Mouse (Mus musculus) forebrain, embryonic 13.5 days (tissue): Measurements from ENCODE around the gene Rspo4. TPM values are rescaled to one million over a fixed set of nuclear protein-coding genes. Genes with fewer than 3 reads are reported as not detected.
A peak's percentile ranks its signal among the peaks of the same experiment; 100 is the strongest.

ENCODE experiments used
- ATAC-seq: fragments of 200-750 bp; cut with Nextera tagmentation; 2 replicates; pipeline ENCODE4 v1.8.0; 2017
- H3K27ac ChIP-seq: fragments of 300-500 bp; sonication (generic); 2 replicates; pipeline ENCODE4 v1.5.1; 2015; ENCODE audit warnings: inconsistent platforms, mild to moderate bottlenecking, moderate library complexity
- H3K27me3 ChIP-seq: fragments of 300-500 bp; sonication (generic); 2 replicates; pipeline ENCODE4 v1.6.1; 2015; ENCODE audit warnings: mild to moderate bottlenecking, inconsistent platforms
- H3K36me3 ChIP-seq: fragments of 300-500 bp; sonication (generic); 2 replicates; pipeline ENCODE4 v1.6.1; 2015; ENCODE audit warnings: mild to moderate bottlenecking, inconsistent platforms; ENCODE audit not compliant: poor library complexity, severe bottlenecking
- H3K4me1 ChIP-seq: fragments of 300-500 bp; sonication (generic); 2 replicates; pipeline ENCODE4 v1.6.1; 2015; ENCODE audit warnings: inconsistent platforms
- H3K4me2 ChIP-seq: fragments of 300-500 bp; sonication (generic); 2 replicates; pipeline ENCODE4 v1.6.1; 2015; ENCODE audit warnings: inconsistent platforms, mild to moderate bottlenecking, moderate library complexity
- H3K4me3 ChIP-seq: fragments of 300-500 bp; sonication (generic); 2 replicates; pipeline ENCODE4 v1.5.1; 2015; ENCODE audit warnings: mild to moderate bottlenecking, inconsistent platforms
- H3K9ac ChIP-seq: fragments of 300-500 bp; sonication (generic); 2 replicates; pipeline ENCODE4 v1.6.1; 2015; ENCODE audit warnings: mild to moderate bottlenecking, inconsistent platforms
- H3K9me3 ChIP-seq: fragments of 300-500 bp; sonication (generic); replicated peaks from 2 replicates; pipeline ENCODE4 v1.6.1; 2016; ENCODE audit warnings: inconsistent platforms
- WGBS: fragments of 180-500 bp; shearing (Covaris S2); methylation state at CpG from one replicate; pipeline ENCODE4 v1.1.7; 2015; 5-methylcytosine and 5-hydroxymethylcytosine counted together
- polyA plus RNA-seq: library from polyadenylated mRNA; unstranded; fragments of >200 nt; fragmentation: Nextera tagmentation; extraction: Ambion mirVana; gene quantifications from 2 replicates; pipeline ENCODE4 v1.2.1, GENCODE M21; 2015

Rspo4 gene
- 0.06 TPM in 1 of 2 replicates, not detected in the other for polyA plus RNA-seq

DNA sequence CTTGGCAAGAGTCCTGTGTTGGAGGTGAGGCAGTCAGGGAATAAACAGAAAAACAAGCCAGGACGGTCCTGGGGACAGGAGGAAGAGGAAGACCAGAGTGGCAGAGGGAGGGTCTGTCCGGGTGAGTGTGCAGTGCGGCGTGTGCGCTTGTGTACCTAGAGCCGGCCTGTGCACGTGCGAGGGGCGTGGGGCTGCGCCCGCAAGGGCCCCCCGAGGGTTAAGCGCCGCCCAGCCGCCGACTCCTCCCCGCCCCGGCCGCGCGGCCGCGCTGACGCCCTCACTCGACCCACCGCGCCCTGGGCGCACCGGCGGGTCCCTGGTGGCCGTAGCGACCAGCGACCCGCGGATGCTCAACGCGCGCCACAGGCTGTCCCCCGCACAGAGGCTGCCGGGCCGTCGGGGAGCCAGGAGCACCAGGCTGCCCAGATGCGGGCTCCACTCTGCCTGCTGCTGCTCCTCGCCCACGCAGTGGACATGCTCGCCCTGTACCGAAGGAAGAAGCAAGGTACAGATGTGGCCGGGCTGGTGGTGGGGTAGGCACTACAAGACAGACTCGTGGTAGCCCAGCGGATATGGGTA lies at the start of gene Rspo4:
Gene Rspo4 (plus strand): TSS at position 280 of the 579 bp plus-strand sequence.
- peaks cover 7% of the 10 kb centered on the region for H3K4me1 ChIP-seq
- H3K27ac ChIP-seq, result no peak within 1 kb of the TSS
- H3K9ac ChIP-seq, result peak within 1 kb of the TSS; percentile 51; the same call in 1 of the 2 replicates
- H3K27me3 ChIP-seq, result peaks cover 43% of the 10 kb centered on the region
- peak within 1 kb of the TSS; percentile 63 for H3K4me2 ChIP-seq
- H3K36me3 ChIP-seq, result no peaks in the 10 kb centered on the region
- H3K9me3 ChIP-seq, result no peaks in the 10 kb centered on the region
- no peak for ATAC-seq
- 1% methylated on average over 42 of the region's 50 CpGs for WGBS
- H3K4me3 ChIP-seq, result peak within 1 kb of the TSS; percentile 38

DNA sequence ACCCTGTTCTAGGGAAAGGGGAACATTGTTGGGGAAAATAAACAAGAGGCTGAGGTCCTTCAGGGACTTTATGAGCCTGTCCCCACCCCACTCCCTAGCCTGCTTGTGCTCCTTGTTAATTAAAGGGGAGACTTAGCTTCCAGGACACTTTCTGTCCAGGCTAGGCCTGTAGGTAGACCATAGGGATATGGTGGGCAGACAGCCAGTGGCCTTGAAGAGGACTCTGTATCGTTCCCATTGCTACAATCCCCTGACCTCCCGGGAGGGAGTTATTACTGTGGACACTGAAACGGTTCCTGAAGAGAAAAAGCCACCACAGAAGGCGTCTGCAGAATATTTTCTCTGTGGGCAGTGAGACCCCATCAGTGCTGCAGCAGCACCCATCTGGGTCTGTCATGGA lies 27.1 kb upstream of the Rspo4 start:
- H3K36me3 ChIP-seq, result no peaks in the 10 kb centered on the region
- H3K9me3 ChIP-seq, result no peaks in the 10 kb centered on the region
- no peaks in the 10 kb centered on the region for H3K27me3 ChIP-seq
- ATAC-seq, result no peak
- H3K4me1 ChIP-seq, result no peaks in the 10 kb centered on the region
- no peak overlapping the region for H3K4me2 ChIP-seq
- no peak overlapping the region for H3K4me3 ChIP-seq
- H3K27ac ChIP-seq, result no peak overlapping the region
- 74% methylated on average over 4 of the region's 4 CpGs for WGBS
- no peak overlapping the region for H3K9ac ChIP-seq

DNA sequence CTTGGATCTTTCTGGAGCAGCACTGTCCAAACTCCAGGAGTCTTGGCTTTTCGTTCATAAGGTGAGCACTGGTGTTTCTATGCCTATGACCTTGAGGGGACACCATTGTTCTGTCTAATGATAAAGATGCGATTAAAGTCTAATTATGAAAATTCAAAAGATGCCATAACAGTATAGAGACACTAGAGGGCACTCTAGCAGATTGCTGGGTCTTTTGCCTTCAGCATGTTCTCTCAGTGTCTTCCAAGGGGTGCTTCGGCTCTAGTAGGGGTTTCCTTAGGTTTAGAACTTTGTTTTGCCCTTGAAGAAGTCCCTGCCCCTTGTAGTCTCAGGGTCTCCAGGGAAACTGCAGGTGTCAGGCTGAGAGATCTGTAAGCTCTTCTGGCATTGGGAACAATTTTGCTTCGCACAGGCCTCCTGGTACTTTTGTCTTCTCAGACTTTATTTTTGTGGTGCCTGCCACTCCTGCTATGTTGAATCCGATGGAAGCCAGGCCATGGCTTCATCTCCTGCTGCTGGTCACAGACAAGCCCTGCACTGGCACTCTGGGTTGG lies 19.6 kb downstream of the Rspo4 start:
- no peaks in the 10 kb centered on the region for H3K9me3 ChIP-seq
- no peak overlapping the region for H3K9ac ChIP-seq
- ATAC-seq, result no peak
- H3K4me3 ChIP-seq, result no peak overlapping the region
- H3K4me2 ChIP-seq, result no peak overlapping the region
- H3K27me3 ChIP-seq, result no peaks in the 10 kb centered on the region
- no peaks in the 10 kb centered on the region for H3K36me3 ChIP-seq
- WGBS, result 42% methylated on average over 5 of the region's 5 CpGs
- H3K4me1 ChIP-seq, result peaks cover 7% of the 10 kb centered on the region
- H3K27ac ChIP-seq, result no peak overlapping the region

DNA sequence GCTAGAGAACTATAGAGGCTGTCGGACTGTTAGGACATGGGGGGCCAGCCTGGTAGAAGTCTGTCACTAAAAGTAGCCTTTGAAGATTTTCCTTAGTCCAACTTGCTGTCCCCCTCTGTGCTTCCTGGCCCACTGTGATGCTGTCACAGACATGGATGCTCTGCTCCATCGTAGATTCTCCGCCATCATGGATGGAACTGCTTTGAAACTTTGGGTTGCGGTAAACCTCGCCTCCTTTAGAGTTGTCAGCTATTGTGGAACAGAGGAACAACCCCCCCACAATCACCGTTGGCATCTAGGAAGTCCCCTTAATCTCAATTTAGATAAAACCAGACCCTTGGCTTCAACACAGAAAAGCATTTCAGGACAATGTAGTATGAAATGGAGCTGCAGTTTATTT lies 22.2 kb downstream of the Rspo4 start:
- Histone ChIP-seq H3K4me3 (no peak overlapping the region), H3K36me3 (no peaks in the 10 kb centered on the region), H3K9ac (no peak overlapping the region), H3K4me2 (no peak overlapping the region), H3K9me3 (no peaks in the 10 kb centered on the region), H3K27ac (no peak overlapping the region), H3K27me3 (no peaks in the 10 kb centered on the region), H3K4me1 (peaks cover 7% of the 10 kb centered on the region)
- no peak for ATAC-seq
- WGBS, result 89% methylated on average over 6 of the region's 6 CpGs

DNA sequence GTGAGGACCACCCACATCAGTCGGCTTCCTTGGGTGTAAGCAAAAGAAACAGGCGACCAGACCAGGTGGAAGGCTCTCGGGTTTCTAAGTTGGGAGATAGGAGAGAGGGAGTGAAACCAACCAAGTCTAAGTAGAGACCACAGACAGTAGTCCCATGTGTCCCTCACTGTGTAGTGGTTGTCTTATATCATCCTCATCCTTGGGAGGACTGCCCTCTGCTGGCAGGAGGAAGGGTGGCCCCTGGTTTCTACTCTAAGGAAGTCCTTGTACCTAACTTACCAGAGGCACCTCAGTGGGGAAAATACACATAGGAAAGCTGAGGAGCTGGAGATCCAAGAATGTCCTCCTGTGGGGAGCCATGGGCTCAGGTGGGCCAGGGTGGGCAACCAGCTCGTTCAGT lies 23.8 kb downstream of the Rspo4 start:
- H3K4me3 ChIP-seq, result no peak overlapping the region
- no peak overlapping the region for H3K4me2 ChIP-seq
- no peak overlapping the region for H3K27ac ChIP-seq
- no peaks in the 10 kb centered on the region for H3K27me3 ChIP-seq
- peaks cover 7% of the 10 kb centered on the region for H3K4me1 ChIP-seq
- no peaks in the 10 kb centered on the region for H3K9me3 ChIP-seq
- 46% methylated on average over 4 of the region's 4 CpGs for WGBS
- no peaks in the 10 kb centered on the region for H3K36me3 ChIP-seq
- H3K9ac ChIP-seq, result no peak overlapping the region
- peak; percentile 59; the same call in 1 of the 2 replicates for ATAC-seq

DNA sequence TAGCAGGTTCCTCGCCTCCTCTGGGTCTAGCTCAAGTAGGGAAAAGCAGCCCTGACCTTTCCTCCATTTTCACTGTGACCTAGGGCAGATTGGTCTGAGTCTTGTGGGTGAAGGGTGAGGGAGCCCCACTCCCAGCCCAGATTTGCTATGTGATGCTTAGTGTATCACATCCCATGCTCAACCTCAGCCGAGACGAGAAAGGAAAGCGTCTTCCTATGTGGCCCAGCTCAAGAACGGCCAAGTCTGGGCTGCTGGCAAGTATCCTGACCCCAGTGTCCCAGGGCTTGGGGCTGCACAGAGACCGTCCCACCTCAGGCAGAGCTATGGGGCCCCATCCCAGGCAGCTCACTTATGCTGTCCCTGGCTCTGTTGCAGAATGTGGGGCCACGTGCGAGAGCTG lies 25.5 kb downstream of the Rspo4 start:
- Histone ChIP-seq H3K4me1 (no peaks in the 10 kb centered on the region), H3K27me3 (no peaks in the 10 kb centered on the region), H3K4me2 (no peak overlapping the region), H3K9me3 (no peaks in the 10 kb centered on the region), H3K9ac (no peak overlapping the region), H3K27ac (no peak overlapping the region), H3K4me3 (no peak overlapping the region), H3K36me3 (no peaks in the 10 kb centered on the region)
- ATAC-seq, result no peak
- 80% methylated on average over 8 of the region's 8 CpGs for WGBS

DNA sequence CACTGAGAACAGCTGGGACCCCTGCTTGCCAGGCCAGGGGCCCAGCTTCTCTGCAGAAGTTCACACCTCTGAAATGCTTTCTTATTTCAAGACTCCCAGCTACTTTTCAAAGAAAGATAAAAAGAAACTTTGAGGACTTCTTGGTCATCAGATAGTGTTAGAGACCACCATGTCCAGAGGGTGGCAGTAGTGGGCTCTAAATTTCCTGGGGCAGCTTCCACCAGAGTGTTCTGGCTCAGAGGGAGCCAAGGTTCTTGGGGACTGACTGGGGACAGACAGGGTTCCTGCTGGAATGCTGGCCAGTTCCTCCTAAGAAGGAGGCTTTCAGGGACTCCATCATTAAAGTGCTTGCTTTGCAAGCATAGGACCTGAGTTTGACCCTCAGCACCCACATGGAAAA lies 31.8 kb downstream of the Rspo4 start:
- H3K4me3 ChIP-seq, result no peak overlapping the region
- H3K27ac ChIP-seq, result no peak overlapping the region
- H3K9ac ChIP-seq, result no peak overlapping the region
- no peaks in the 10 kb centered on the region for H3K36me3 ChIP-seq
- H3K27me3 ChIP-seq, result no peaks in the 10 kb centered on the region
- no peak overlapping the region for H3K4me2 ChIP-seq
- no peaks in the 10 kb centered on the region for H3K4me1 ChIP-seq
- H3K9me3 ChIP-seq, result no peaks in the 10 kb centered on the region
- ATAC-seq, result no peak

DNA sequence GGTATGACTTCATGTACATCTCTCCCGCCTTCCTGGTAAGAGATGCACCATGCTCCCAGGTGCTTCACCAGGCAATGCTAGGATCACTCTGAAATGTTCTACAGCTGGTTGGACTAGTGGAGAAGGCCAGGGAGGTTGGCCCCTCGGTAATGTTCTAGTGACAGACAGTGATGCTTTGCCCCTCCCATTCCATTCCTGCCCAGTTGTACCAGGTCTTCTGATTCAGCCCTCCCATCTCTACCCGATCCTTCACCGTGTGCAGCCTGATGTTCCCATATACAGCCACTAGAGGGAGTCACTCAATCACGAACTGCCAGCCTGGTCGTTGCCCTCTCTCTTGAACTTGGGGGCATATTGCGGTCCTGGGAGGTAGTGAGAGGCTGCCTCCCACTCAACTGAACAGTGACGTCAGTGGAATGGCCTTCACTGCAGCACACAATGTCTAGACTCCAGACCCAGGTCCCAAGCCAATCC lies 33.3 kb downstream of the Rspo4 start:
- peak; percentile 83 for ATAC-seq
- no peaks in the 10 kb centered on the region for H3K9me3 ChIP-seq
- no peaks in the 10 kb centered on the region for H3K27me3 ChIP-seq
- H3K4me2 ChIP-seq, result no peak overlapping the region
- no peaks in the 10 kb centered on the region for H3K4me1 ChIP-seq
- no peak overlapping the region for H3K27ac ChIP-seq
- no peak overlapping the region for H3K4me3 ChIP-seq
- H3K9ac ChIP-seq, result no peak overlapping the region
- WGBS, result 15% methylated on average over 8 of the region's 8 CpGs
- H3K36me3 ChIP-seq, result no peaks in the 10 kb centered on the region

DNA sequence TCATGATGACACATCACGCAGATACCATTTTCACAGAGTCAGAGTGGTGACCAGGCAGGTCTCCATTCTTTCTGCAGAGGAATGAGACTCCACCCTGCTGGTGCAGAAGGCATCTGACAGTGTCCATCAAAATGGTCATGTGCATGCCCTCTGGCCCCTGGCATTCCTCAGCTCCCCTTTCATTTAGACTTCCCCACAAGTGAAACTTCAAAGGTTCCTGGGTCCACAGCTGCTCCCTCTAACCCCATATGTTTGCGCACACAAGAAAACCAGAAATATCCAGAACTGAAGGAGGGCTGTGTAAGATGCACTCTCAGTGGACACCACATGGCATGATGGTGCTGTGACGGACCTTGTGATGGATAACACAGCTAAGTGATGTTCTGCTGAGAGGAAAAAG lies 35.9 kb downstream of the Rspo4 start:
- no peaks in the 10 kb centered on the region for H3K9me3 ChIP-seq
- ATAC-seq, result no peak
- no peak overlapping the region for H3K4me3 ChIP-seq
- H3K4me1 ChIP-seq, result no peaks in the 10 kb centered on the region
- no peak overlapping the region for H3K27ac ChIP-seq
- H3K4me2 ChIP-seq, result no peak overlapping the region
- H3K9ac ChIP-seq, result no peak overlapping the region
- no peaks in the 10 kb centered on the region for H3K27me3 ChIP-seq
- no peaks in the 10 kb centered on the region for H3K36me3 ChIP-seq
- 81% methylated on average over 3 of the region's 3 CpGs for WGBS

DNA sequence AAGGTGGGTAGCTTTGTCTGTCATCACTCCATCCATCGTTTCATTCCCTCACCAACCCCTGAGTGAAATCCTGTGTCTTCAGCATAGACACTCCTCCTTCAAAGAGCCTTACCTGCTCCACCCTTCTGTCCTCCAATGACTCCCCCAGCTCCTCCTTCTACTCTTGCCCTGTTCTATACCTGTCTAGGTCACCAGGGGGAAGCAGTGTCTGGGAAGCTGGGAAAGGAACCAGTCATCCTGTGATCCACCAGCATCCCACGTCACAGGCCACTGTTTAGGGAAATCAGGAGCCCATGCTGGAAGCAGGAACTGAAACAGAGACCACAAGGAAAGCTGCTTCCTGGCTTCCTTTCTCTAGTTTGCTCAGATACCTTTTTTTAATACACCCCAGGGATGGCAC lies 37.0 kb downstream of the Rspo4 start:
- no peaks in the 10 kb centered on the region for H3K4me1 ChIP-seq
- no peaks in the 10 kb centered on the region for H3K36me3 ChIP-seq
- H3K9me3 ChIP-seq, result no peaks in the 10 kb centered on the region
- H3K4me3 ChIP-seq, result no peak overlapping the region
- no peak overlapping the region for H3K4me2 ChIP-seq
- ATAC-seq, result no peak
- 70% methylated on average over 2 of the region's 2 CpGs for WGBS
- H3K9ac ChIP-seq, result no peak overlapping the region
- H3K27me3 ChIP-seq, result no peaks in the 10 kb centered on the region
- H3K27ac ChIP-seq, result no peak overlapping the region

DNA sequence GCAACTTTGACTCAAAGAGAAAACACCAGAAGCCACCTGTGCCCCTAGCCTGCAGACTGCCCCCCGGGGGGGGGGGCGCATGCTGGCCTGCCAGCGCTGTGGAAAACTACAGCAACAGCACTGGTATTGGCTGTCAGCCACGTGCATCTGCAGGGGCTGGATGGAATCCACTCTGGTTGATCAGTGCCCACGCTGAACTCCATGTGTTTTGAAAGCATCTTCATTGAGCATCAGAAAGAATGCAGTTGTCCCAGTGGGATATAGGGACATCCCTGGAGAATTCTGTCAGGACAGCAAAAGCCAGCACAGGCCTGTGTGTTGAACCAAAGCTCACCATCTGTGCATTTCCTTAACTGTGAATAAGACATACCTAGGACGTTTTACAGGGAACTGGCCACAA lies 48.3 kb downstream of the Rspo4 start:
- Histone ChIP-seq H3K27ac (no peak overlapping the region), H3K4me1 (peaks cover 5% of the 10 kb centered on the region; the same call in 1 of the 2 replicates), H3K36me3 (no peaks in the 10 kb centered on the region), H3K27me3 (no peaks in the 10 kb centered on the region), H3K9ac (no peak overlapping the region), H3K4me2 (no peak overlapping the region), H3K4me3 (no peak overlapping the region), H3K9me3 (no peaks in the 10 kb centered on the region)
- ATAC-seq, result no peak
- 59% methylated on average over 6 of the region's 6 CpGs for WGBS

DNA sequence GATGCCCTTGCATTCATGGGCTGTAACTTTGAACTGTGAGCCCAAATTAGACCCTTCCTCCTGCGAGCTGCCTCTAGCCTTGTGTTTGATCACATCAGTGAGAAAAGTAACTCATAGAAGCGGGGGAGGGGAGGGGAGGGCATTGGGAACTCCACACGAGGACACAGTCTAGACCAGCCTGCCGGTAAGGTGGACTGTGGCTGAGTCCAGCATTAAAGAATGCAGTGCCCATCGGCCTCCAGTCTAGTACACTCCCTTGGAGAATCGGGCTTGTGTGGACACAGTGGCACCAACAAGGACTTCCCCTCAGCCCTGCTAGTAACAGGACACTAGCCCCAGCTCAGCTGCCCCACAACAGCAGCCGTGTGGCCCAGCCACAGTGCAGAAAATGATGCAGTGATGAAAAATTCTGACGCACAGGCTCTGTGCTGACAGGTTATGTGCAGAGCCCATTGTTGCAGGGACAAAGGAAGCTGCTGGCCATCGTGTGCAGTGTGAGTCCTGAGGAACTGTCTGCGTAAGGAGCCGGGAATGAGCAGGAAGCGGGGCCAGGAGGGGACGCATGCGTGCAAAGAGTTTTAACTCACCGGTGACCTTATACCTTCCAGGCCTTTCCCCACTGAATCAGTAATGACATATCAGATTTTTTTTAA lies 50.5 kb downstream of the Rspo4 start:
- WGBS, result 48% methylated on average over 15 of the region's 15 CpGs
- Histone ChIP-seq H3K9me3 (no peaks in the 10 kb centered on the region), H3K4me1 (peaks cover 5% of the 10 kb centered on the region; the same call in 1 of the 2 replicates), H3K4me3 (no peak overlapping the region), H3K27me3 (no peaks in the 10 kb centered on the region), H3K9ac (peak overlapping the region; percentile 40; the same call in 1 of the 2 replicates), H3K36me3 (no peaks in the 10 kb centered on the region), H3K4me2 (no peak overlapping the region), H3K27ac (no peak overlapping the region)
- ATAC-seq, result no peak
